Mouse (Mus musculus) ovary, postnatal 36 days (tissue): Measurements from ENCODE around the gene Cyp2d10.
A peak's percentile ranks its signal among the peaks of the same experiment; 100 is the strongest.
"Not testable (repeated sequence)": the region's sequence is repeated elsewhere in the genome, so short reads cannot be mapped to it uniquely, and the experiment has no call there.

Experiments used
- DNase-seq: peaks from one replicate; pipeline ENCODE4 v3.0.0; 2022; ENCODE audit warnings: low spot score, mixed read lengths

The Cyp2d10 gene

GRCm38 (mm10) chr15:82406981-82407380, at the start of gene Cyp2d10:
Cyp2d10 (minus strand) TSS chr15:82407195.
- no peak for DNase-seq

GRCm38 (mm10) chr15:82456086-82456790, 49.2 kb upstream of the Cyp2d10 start:
- not testable (repeated sequence) for DNase-seq

- DNase-seq, result not testable (repeated sequence)
Measured at GRCm38 (mm10) chr15:82453501-82453900, 46.5 kb upstream of the Cyp2d10 start.

- DNase-seq, result not testable (repeated sequence)
Measured at GRCm38 (mm10) chr15:82452133-82452532, 45.1 kb upstream of the Cyp2d10 start.

GRCm38 (mm10) chr15:82450045-82450444, 43.0 kb upstream of the Cyp2d10 start:
- DNase-seq, result not testable (repeated sequence)

- no peak for DNase-seq
Measured at GRCm38 (mm10) chr15:82445196-82445595, 38.2 kb upstream of the Cyp2d10 start.

- DNase-seq, result no peak
Measured at GRCm38 (mm10) chr15:82443658-82444057, 36.7 kb upstream of the Cyp2d10 start.

GRCm38 (mm10) chr15:82437975-82438617, 31.1 kb upstream of the Cyp2d10 start:
- DNase-seq, result no peak

GRCm38 (mm10) chr15:82435606-82436005, 28.6 kb upstream of the Cyp2d10 start:
- no peak for DNase-seq

- DNase-seq, result no peak
Measured at GRCm38 (mm10) chr15:82435011-82435410, 28.0 kb upstream of the Cyp2d10 start.

- DNase-seq, result no peak
Measured at GRCm38 (mm10) chr15:82434541-82434940, 27.5 kb upstream of the Cyp2d10 start.

GRCm38 (mm10) chr15:82433621-82434020, 26.6 kb upstream of the Cyp2d10 start:
- no peak for DNase-seq

- no peak for DNase-seq
Measured at GRCm38 (mm10) chr15:82433137-82433536, 26.1 kb upstream of the Cyp2d10 start, which contains the start of gene Cyp2d9. Cyp2d9 (plus strand) TSS chr15:82433437.

GRCm38 (mm10) chr15:82423471-82423870, 16.5 kb upstream of the Cyp2d10 start:
- DNase-seq, result no peak

GRCm38 (mm10) chr15:82422935-82423334, 15.9 kb upstream of the Cyp2d10 start:
- no peak for DNase-seq

GRCm38 (mm10) chr15:82418616-82419015, 11.6 kb upstream of the Cyp2d10 start:
- no peak for DNase-seq

GRCm38 (mm10) chr15:82416797-82417789, 10.1 kb upstream of the Cyp2d10 start:
- DNase-seq, result peak; percentile 84

- no peak for DNase-seq
Measured at GRCm38 (mm10) chr15:82407536-82407935, 541 bp upstream of the Cyp2d10 start.

- no peak for DNase-seq
Measured at GRCm38 (mm10) chr15:82404163-82404562, 2.8 kb downstream of the Cyp2d10 start.

- DNase-seq, result no peak
Measured at GRCm38 (mm10) chr15:82403606-82404005, 3.4 kb downstream of the Cyp2d10 start.

GRCm38 (mm10) chr15:82402741-82403140, 4.3 kb downstream of the Cyp2d10 start:
- no peak for DNase-seq

GRCm38 (mm10) chr15:82402106-82402505, 4.9 kb downstream of the Cyp2d10 start:
- no peak for DNase-seq
